Mouse (Mus musculus): ENCODE data around the gene Hs1bp3.

The Hs1bp3 gene

DNA sequence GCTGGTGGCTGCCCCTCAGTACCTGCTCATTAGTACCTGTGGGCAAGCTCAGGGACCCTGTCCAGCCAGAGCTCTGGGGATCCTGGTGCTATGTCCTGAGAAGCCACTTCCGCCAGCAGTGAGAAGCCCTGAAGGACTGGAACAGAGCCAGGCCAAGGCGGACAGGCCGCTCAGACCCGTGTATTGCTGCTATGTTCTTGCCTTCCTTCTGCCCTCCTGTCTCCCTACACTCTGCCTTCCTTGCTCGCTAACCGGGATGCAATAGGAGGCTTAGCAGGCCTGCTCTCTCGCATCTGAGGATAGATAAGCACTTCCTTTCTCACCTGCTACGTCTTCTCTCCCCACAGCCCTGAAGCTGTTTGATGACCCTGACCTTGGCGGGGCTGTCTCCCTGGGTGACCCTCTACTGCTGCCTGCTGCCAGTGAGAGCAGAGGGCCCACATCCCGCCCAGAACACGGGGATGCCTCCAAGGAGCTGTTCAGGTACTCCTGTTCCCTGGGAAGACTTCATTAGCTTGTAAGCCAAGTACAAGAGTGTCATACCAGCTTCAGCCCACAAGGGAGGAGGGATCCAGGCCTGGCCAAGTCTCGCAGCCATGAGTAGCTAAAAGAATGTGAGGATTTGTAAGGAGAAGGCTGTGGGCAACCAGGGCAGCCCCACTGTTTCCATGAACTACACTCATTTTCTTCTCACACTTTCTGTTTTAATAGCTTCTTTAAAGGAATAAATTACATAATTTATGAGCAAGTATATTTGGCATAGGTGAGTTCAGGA lies 24.2 kb downstream of the Hs1bp3 start:
- no peak for DNase-seq

DNA sequence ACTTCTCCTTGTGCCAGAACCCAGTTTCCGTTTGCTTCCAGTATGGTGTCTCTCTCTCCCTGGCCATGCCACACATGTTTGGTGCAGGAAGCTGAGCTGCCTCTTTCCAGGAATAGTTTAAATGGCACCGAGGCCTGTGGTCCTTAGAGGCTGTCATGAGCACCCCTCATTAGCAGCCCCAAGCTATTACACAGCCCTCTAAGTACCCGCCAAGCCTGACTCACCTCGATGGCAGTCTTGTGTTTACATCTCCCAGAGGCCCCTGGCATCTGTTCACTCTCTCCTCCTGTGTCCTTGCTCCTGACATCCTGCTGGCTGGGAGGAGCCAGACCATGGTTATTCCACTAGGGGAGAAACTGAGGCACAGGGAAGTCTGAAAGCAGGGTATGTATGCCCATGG lies 25.3 kb downstream of the Hs1bp3 start:
- DNase-seq = no peak

DNA sequence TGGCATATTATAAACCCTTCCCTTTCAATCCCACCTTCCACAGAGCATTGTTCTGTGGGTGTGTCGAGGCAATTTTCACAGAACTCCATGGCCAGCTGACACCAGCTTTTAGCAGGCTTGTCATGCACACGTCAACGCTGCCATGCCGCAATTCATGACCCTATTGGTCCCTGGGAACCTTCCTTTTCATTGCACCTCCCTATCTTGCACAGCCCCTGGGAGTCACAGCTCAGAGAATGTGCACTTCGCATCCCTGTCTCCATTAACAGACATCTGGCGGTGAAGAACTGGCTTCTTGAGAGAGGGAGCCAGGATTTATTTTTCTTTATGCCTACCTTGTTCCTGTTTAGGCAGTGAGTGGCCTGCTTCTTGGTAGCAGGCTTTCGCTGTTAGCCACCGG lies 25.7 kb downstream of the Hs1bp3 start:
- no peak for DNase-seq

DNA sequence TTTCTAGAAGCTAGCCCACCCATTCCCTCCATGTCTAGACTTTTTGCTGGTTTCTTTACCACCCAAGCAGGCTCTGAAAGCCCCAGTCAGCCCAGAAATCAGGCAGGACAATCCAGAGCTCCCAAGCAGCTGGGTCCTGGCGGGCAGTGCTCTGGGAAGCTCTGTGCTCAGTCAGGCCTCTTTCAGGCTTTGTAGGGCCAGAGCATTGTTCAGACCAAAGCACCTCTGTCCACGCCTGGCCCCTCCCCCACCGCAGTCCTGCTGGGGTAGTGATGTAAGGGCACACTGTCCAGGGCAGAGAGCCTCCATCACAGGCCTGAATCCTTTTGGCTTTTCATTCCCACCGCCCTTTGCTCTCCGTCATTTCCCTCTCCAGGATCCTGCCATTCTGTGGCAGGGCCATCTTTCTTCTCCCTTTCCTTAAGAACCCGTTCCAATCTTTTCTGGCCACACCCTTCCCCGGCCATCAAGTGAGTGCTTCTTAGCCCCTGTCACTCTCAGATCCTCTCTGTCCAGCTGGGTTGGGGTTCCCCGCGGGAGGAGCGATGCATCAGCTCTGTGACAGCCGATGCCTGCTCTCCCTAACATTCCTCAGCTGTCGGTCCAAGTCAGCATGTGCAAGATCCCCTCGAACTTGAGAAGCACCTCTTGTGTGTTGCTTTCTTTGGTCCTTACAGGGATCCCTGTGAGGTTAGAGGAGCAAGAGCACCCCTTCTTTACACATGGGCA lies 26.5 kb downstream of the Hs1bp3 start:
- no peak for DNase-seq

DNA sequence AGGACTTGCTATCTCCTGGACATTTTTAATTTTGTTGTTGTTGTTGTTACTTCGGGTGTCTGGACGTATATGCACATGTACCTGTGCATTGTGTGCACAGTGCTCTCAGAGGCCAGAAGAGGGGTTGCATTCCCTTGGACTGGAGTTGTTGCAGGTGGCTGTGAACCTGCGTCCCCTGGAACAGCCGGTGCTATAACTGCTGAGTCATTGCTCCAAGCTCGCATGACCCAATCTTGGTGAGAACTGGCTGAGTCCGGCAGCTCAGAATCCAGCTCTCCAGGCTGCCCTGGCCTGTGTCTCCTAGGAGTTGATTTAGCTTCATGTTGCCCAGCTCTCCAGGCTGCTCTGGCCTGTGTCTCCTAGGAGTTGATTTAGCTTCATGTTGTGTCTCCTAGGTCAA lies 27.8 kb downstream of the Hs1bp3 start:
- DNase-seq = no peak

DNA sequence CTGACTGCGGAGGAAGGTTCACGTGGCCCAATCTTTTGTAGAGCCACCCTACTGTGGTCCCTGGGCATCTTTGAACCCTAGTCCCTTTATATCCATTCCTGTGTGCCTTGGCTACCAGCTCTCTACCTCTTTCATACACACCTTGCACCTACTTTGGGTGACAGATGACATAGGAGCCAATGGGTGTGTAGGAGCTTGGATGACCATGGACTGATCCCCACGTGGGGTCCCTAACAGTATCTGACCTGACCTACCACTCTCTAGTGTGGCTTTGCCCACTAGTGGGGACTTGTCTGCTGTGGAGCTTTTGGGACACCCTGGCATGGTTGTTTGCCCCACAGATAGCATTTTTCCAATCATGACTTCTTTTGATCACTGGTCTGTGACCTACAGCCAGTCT lies 30.1 kb downstream of the Hs1bp3 start:
- no peak for DNase-seq

DNA sequence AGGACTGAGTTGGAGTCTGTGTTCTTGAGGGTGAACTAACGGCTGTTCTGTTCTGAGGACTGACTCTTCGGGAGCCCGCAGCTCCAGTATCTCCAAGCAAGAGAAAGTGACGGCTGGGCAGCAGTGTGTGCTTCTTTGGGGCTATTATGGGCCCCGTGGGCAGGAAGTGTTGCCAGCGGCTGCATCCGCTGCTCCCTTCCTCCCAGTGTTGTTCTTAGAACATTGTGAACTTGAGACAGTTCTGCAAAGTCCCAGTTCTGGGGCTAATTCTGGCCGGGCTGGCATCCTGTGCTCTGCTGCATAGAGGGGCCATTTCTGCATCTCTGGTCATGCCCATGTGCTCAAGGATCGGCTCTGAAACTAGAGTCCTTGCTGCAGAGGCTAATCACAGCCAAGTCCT lies 31.7 kb downstream of the Hs1bp3 start:
- no peak for DNase-seq

DNA sequence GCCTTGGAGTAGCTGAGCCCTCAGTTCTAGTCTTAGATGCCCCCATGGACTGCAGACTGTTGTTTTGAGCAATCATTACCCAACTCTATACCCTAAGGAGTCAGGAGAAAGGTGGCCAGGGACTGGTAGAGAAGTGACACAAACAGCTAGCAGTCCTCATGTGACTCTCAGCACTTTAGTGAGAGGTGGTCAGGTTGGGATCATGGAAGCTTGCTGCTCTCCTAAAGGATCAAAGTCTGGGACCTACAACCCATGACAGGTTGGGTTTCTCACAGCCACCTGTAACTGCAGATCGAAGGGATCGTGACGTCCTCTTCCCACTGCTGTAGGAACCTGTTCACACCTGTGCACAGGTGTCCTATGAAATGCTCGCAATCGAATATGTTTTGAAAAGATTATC lies 32.3 kb downstream of the Hs1bp3 start:
- no peak for DNase-seq

DNA sequence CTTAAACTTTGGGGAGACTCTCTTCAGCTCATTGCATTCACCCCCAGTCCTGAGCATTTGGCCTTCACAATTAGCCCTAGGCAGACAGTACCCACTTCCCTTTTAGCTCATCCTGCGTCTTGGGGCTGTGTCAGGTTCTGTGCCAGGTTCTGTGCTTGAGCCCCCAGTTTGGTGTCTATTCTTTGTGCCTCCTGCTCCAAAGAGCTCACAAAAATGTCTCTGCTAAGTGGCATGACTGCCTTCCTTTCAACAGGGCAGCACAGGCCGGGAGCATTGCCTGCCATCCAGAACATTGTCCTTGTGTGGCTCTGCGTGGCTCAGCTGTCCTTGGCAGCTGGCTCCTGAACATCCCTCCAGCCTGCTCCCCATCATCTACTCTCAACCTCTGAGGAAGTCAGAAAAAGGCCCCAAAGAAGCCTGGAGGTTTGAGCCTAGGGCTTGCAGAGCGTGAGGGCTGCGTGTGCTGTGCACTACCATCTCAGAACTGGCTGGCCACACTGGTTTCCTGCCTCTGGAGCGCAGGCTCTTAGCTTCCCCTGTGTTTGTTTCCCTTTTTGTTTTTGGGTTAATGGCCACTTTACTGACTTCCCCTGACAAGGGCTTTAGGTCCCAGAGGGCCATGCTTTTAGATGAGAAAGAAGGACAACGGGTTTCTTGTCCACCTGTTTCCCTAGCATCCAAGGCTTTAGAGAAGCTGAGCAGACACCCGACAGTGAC lies 34.7 kb downstream of the Hs1bp3 start:
- DNase-seq = no peak

DNA sequence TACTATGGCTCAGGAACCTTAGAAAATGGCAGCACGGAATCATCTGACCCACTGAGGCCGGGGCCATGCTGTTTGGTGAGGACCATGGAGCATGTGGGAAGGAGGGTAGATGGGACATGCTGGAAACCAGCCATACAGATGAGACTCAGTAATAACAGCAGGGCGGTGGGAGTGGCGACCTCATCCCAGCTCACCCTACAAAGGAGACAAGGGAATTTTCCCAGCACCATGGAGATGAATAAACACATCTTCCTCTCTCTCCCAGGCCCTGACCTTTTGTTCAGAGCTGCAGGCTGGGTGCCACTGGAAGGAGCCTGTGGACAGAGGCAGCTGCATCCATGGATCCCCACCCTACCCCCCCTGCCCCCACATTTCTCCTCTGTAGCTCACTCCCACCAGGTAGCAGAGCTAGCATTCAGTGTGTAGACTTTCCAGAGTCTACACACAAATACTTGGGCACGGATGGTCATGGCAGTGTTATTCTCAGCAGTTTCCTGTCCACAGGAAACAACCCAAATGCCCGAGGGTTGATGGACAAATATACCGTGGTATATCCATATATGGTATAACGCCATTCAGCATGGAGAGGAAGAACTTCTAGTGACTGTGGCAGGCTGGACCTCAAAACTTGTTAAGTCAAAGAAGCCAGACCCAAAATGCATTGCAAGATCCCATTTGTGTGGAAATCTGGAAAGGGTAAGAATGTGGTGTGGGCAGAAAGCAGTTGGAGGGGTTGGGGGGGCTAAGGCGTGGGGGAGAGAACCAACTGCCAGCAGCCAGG lies 35.7 kb downstream of the Hs1bp3 start:
- no peak for DNase-seq

DNA sequence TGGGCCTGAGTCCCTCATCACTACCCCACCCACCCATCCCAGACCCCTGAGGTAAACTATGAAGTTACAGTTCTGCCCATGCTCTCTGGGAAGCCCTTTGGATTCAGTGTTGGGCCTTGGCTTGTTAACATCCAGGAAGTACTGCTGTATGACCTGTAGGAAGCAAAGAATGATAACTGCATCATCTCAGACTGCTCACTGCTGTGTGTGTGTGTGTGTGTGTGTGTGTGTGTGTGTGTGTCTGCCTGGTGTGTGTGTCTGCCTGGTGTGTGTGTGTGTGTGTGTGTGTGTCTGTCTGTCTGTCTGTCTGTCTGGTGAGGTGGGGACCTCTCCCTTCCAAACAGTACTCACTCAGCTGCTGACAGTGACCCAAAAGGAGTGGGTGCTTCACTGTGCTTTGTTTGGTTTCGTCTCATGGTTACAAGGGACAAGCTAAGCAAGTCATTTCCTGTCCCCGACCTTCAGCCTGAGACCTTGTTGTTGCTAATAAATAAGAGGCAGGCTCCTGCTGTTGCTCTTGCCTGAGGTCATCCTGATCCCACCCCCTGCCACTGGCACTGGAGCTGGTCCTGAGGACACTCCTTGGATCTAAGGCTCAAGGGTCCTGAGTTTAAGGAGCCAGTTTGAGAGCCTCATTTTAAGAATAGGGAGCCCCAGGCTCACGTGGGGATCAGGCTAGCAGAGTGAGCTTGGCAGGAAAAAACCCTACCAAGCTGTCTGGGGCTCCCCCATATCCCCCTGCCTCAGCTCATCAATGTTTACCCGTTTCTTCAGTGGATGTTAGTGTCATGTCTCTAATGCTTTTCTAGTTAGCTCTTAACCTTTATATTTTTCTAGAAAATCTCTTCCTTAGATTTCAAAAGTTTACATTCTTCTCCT lies 38.0 kb downstream of the Hs1bp3 start:
- DNase-seq = no peak

DNA sequence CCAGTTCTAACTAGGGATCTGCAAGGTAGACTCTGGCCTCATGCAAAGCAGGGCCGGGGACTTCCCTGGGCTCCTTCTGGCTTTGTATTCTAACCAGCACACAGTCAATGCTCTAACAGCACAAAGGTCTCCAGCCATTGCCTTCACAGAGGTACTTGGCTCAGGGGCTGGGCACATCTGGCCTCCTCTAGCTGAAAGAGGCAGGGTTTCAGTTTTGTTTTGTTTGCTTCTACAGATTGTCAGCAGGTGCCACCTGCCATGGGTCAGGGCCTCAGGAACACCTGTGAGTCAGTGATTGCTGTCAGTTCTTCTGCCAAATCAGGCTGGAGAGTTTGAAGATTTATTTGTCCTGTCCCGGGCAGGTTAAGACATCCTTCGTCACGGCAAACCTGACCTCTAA lies 39.8 kb downstream of the Hs1bp3 start:
- DNase-seq = no peak

DNA sequence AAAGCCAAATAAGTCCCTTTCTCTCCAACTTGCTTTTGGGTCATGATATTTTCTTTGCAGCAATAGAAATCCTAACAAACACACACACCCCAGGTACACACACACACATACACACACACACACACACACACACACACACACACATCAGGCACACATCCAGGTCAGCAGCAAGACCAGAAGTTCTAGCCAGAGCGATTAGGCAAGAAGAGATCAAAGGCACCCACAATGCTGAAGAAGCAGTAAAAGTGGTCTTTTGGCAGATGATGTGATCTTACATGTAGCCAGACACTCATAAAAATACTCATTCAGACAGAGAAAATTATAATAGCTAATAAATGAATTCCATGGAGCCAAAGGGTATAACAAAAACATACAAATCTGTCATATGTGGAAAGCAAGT lies 41.0 kb downstream of the Hs1bp3 start:
- DNase-seq = no peak

DNA sequence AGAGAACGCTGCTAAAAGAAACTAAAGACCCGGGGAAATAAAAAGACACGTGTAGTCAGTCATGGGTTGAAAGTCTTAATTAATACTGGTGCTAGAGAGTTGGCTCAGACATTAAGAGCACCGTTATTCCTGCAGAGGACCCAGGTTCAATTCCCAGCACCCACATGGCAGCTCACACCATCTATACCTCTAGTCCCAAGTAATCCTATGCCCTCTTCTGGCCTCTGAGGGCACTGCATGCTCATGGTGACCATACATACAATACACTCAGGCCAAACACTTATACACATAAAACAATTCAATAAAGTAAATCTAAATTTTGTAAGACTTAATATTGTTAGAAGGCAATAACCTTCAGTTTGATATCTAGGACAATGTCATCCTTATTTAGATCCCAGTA lies 41.8 kb downstream of the Hs1bp3 start:
- no peak for DNase-seq

DNA sequence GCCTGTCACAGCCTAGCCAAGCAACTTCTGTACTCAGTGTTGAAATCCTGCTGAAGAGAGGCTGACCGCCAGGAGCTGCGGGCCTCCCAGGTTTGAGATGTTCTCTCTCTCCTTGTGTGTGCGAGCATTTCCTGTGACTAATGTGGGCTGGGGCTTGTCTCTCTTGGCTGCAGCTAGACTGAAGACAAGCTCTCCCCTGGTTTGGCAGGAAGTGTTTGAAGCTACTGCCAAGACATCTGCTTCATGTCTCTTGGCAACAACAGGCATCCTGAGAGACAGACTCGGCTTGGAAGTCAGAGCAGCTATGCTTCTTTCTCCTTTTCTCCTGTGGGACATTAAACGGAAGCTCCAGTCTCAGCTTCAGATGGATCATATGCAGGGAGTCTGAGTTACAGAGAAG lies 44.2 kb downstream of the Hs1bp3 start:
- DNase-seq = no peak

DNA sequence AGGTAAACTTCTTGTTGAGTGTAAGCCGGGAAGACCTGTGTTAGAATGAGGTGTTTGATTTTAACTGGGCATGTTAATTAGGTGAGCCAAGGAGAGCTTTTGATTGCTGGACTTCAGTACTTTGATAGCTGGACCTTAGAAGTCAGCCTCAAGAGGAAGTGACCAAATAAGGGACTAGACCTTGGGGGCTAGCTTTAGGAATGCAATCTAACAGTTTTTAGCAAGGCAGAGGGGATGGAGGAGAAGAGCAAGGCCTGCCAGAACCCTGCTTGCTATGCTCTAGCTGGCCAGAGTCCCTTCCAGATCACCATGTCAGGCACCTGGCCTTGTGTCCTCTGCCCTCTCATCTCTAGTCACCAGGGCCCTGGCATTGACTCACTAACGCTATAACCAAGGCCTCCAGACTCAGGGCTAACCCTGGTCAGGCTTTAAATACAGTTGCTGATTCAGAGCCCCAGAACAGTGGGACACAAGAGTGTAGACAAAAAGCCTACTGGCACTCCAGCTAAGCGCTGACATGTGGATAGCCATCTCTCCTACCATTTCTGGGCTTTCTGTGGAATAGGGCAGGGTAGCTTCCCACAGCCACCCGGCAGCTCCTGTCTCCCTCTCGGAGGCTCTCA lies 45.2 kb downstream of the Hs1bp3 start:
- DNase-seq = no peak

DNA sequence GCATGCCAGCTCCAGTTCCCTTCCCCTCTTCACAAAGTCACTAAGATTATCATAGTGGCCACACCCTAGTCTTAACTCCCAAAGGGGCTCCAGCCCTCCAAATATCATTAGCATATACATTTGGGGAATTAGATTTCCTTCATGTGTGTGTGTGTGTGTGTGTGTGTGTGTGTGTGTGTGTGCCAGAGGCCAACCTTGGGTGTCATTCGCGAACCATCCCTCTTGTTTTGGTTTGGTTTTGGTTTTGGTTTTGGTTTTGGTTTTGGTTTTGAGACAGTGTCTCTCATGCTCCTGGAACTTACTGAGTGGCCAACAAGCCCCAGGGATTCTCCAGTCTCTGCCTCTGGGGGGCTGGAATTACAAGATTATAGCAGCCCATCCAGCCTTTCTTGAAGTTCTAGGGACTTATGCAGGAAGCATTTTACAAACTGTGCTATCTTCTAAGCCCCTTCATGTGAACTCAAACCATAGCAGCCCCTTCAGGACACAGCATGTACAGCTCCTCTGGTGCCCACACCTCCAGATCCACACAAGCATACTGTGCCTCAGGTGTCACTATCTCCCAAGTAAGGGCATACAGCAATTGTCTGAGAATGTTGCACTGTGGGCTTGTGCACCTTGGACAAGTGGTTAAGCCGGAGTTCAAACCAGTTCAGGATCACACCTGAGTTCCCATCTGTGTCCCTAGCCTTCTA lies 46.3 kb downstream of the Hs1bp3 start:
- no peak for DNase-seq

DNA sequence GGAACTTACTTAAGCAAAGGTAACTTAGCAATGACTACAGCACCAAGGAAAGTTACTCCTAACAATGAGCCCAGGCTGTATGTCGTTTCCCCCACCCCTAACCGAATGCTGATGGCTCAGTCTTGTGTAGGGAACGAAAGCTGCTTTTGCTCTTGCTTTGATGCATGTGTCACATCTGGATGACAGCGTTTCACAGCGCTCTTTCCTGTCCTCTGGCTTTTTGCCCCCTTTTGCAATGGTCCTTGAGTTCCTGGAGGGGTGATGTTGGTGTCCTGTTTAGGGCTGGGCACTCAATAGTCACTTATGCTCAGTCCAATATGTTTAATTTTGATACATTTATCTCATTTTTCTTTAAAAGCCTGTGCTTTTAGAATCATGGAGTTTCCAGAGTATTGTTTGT lies 48.6 kb downstream of the Hs1bp3 start:
- no peak for DNase-seq

DNA sequence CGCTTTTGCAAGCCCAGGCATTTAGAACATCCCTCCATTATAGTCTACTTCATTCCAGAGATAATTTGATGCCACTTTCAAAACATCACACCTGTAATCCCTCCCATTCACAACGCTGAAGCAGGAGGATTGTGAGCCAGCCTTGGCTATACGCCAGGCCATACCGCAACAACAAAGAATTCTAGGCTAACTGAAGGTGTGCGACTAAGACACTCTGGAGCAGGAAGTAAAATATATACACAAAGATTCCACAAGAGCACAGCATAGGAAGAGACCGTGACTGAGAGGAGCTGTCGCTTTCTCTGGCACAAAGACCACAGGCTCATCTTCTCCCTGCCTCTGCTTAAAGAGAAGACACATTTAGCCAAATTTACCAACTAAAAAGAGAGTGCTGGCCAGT lies 49.2 kb downstream of the Hs1bp3 start:
- no peak for DNase-seq

DNA sequence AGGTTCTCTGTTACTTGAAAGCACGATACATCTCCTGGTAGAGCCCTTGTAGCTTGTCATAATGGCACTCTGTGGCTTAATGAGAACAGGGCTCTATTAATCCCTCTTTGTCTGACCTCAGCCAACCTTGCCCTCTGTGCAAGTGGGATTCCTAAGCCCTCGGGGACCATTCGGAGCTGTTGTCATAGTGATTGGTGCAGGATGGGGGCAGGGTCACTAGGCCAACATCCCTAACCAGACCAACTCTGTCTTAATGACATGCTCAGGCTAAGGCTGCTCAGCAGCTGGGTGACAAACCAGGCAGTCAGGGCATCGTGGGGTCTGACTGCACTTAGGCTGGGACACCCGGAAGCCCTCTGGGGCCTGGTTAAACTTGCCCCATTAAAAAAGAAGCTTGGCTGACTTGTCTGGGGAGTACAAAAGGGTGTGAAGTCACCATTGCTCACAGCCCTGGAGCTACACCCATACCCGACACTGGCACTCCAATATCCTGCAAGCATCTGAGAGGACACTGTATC lies 51.1 kb downstream of the Hs1bp3 start:
- no peak for DNase-seq

DNA sequence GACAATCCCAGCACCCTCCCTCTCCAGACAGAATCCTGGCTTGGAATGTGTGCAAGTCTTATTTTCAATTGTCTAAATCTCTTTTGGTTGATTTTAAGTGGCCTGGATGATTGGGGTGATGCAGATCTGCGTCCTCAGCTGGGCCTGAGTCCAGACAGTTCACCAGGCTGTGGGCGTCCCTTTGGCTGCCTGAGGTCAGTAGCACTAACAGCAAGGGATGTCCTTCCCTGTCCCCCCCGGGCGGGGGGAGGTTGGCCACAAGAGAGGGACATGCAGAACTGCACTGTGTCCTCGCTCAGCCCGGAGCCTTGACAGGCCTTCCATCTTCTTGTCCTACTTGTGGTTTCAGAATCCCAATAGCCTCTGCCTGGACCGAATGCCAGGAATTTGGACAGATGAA lies 52.1 kb downstream of the Hs1bp3 start:
- DNase-seq = no peak
